8 mouse cellular contexts compared by ENCODE assay signal in the genomic region with DNA sequence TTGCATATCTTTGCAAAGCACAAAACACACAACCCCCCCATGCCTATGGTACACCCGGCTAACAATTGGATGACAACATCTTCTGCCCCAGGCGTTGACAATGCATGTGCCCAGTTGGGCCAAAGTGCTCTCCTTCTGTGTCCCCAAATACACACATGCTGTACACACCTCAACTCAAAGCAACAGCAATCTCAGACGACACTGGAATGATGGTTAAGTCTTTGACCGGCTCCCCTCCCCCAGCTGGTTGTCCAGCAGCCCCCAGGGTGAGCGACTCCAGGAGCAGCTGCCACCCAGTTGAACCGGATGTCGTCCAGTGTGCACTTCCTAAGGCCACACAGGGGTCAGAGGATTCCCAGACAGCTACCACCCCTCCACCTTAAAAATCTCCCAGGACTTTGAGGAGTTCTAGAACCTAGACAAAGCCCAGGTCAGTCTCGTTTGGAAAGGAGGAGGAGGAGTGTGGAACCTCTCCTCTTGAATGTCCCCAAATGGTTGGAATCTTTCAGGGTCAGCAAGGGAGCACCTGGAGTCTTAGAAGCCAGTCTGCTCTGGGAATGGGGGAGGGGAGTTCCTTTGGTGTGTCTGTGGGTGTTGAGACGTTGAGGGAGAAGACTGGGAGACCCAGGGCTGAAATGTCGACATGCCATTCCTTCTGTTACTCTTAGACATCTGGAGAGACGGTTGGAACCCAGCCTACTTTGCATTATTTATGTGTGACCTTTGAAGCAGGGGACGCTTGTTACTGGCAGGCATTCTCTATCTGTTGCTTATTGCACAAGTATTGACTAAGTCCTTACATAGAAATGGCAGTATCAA. TPM values are rescaled to one million over a fixed set of nuclear protein-coding genes. Genes with fewer than 3 reads are reported as not detected.
A peak's percentile ranks its signal among the peaks of the same experiment; 100 is the strongest.
DNase-seq lines count a peak whose midpoint lies in the region; ATAC-seq lines count a peak whose summit lies in the region.

No protein-coding gene starts in this region.

- no peaks in the 10 kb centered on the region for H3K36me3 ChIP-seq in liver, embryonic 12.5 days

- H3K9me3 ChIP-seq in liver, embryonic 12.5 days (replicated peaks) = no peaks in the 10 kb centered on the region

- 0 out of 2 replicates have a peak overlapping the region, but pooled peaks have one; percentile 10 for H3K4me3 ChIP-seq in liver, embryonic 12.5 days

- WGBS in liver, embryonic 12.5 days (ENCODE audit: insufficient replicate concordance) = 23% methylated on average over 12 of the region's 12 CpGs

- peak overlapping the region; percentile 40; the same call in 1 of the 2 replicates for H3K9ac ChIP-seq in liver, embryonic 12.5 days

- peaks cover 90% of the 10 kb centered on the region for H3K4me1 ChIP-seq in liver, embryonic 12.5 days

- H3K27ac ChIP-seq in liver, embryonic 12.5 days = peak overlapping the region; percentile 97

- H3K4me2 ChIP-seq in liver, embryonic 12.5 days = peak overlapping the region; percentile 64

- no peaks in the 10 kb centered on the region for H3K27me3 ChIP-seq in liver, embryonic 12.5 days (replicated peaks)

- ATAC-seq in liver, embryonic 12.5 days = no peak

- peak; percentile 54 for DNase-seq in cerebellum, adult 9-10 months
- no peak for DNase-seq in cerebellum, postnatal 4 days (ENCODE audit: low spot score in 2 of 2)
- DNase-seq in right cerebral cortex, postnatal 4 days = peak; percentile 34
- DNase-seq in right cerebral cortex, postnatal 36 days (ENCODE audit: low spot score in 2 of 2) = no peak
- DNase-seq in heart, postnatal 4 days = peak; percentile 18
- DNase-seq in testis, postnatal 10 days (ENCODE audit: low spot score) = peak; percentile 61
- DNase-seq in urinary bladder, postnatal 25 days (ENCODE audit: low spot score) = no peak

RNA-seq across cellular contexts. Expression of gene Atf7ip, which starts 36.8 kb away (rescaled TPM):
- total RNA-seq in heart, postnatal 4 days (2021) = 100 to 1,000 TPM; 107 to 108 TPM
- polyA plus RNA-seq in liver, embryonic 12.5 days (2016; fragmentation: Nextera tagmentation; extraction: Ambion mirVana) = 23.2 and 24.8 TPM in 2 replicates

RNA-seq across cellular contexts. Expression of gene E330021D16Rik, which starts 53.8 kb away (rescaled TPM):
- total RNA-seq in heart, postnatal 4 days (2021) = not detected
- polyA plus RNA-seq in liver, embryonic 12.5 days (2016; fragmentation: Nextera tagmentation; extraction: Ambion mirVana) = not detected in 2 replicates

Comparison
In these comparisons a context has a peak if more than half of its experiments do, and no peak if none do; other contexts are left out.
1. DNase-seq: peak in cerebellum, adult 9-10 months (single experiment), right cerebral cortex, postnatal 4 days (single experiment), heart, postnatal 4 days (single experiment) and testis, postnatal 10 days (single experiment); none in cerebellum, postnatal 4 days (0 of 2), right cerebral cortex, postnatal 36 days (0 of 2) and urinary bladder, postnatal 25 days (single experiment).